Mouse (Mus musculus) splenic B cell, adult 2 months (primary cell): ENCODE measurements at regions not wholly inside any gene's neighbourhood (a gene's known extent, or its start where the extent isn't known, plus 50 kb on each side); places are given as distances from the start of the nearest gene placed in this dataset.

ENCODE experiments used
- DNase-seq: peaks from one replicate; pipeline ENCODE4 v3.0.0-alpha.2; 2011; ENCODE audit warnings: low read depth, low spot score
- H3K27me3 ChIP-seq: 2 replicates; pipeline ENCODE4 v1.6.1; 2012; ENCODE audit warnings: mild to moderate bottlenecking, low read length, moderate library complexity, mixed read lengths; ENCODE audit not compliant: control insufficient read depth, poor library complexity, insufficient read depth, severe bottlenecking
- H3K36me3 ChIP-seq: 2 replicates; pipeline ENCODE4 v1.6.1; 2012; ENCODE audit warnings: mild to moderate bottlenecking, low read length, moderate library complexity, mixed read lengths; ENCODE audit not compliant: control insufficient read depth, poor library complexity, insufficient read depth, severe bottlenecking

DNA sequence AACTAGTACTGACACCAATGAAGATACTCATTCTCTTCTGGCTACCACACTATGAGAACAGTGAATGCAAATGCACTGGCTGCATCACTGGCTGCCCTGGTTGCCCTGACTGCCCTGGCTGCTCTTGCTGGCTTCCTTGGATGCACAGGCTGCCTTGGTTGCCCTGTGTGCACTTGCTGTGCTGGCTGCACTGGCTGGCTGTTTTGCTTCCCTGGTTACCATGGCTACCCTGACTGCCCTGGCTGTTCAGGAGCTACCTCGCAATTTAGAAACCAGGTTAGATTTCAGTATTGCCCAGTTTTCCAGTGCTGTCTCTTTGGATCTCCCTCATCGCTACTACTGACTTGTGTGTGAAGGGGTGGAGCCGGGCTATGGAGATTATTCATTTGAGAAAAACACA, 175.7 kb downstream of the Fat4 start:
- no peaks in the 10 kb centered on the region for H3K27me3 ChIP-seq
- DNase-seq: no peak
- no peaks in the 10 kb centered on the region for H3K36me3 ChIP-seq

DNA sequence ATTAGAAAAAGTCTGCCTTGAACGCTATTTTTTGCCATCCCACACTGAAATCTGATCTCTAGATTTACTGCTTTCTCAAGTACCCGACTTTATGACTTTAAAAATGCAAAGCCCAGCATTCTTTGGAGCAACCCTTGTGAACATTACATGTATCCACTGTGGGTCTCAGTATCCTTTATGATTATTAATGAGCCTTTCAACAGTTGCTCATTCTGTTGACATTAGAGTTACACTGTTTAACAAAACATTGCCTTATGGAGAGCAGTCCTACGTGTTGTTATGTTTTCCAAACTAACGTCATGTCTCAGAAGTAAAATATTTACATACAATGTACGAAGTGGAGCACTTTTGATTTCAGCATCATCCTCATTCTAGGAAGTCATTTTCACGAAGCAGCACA, 178.7 kb downstream of the Fat4 start:
- DNase-seq: no peak
- H3K27me3 ChIP-seq: no peaks in the 10 kb centered on the region
- H3K36me3 ChIP-seq: no peaks in the 10 kb centered on the region

DNA sequence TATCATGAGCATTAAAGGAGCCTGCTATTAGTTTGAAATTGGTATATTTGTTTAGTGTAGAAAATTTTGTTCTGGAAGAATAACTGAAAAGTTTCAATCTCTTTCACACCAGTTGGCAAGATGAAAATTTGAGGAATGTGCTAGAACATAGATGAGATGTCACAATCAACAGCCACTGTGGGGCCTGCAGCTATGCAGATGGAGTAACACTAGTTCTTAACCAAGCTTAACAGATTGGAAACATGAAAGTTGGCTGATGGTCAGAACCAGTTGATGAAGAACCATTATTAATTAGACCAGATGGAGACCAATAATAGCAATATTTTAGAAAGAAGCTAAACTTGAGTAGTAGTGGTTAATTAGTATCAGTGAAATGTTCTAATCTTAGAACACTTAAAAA, 182.3 kb downstream of the Fat4 start:
- DNase-seq: no peak
- Histone ChIP-seq H3K27me3 (no peaks in the 10 kb centered on the region), H3K36me3 (no peaks in the 10 kb centered on the region)

DNA sequence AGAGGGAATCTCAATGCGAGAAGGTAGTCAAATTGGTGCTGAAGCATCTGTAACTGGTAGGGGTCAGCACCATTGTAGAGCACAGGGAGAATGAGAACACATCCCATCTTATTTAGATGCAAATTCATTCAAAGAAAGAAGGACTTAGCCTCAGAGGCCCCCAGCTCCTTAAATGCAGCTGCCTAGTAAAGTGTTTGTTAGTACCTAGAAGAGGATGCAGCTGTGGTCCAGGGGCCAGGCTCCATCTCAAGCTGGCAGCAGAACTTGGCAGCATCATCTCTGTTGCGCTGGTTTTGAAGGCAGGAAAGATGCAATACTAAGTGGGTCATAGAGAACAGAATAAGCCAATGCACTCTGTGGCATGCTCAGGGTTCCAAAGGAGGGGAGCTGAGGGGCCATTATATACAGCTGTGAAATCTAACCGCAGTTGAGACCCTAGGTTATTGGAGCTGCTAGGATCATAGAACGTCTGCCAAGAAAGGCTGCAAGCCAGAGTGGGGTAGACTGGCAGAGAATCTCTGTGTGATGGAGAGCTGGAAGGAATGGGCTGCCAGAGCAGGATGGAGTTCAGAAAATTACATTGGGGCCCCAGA, 196.0 kb downstream of the Fat4 start:
- DNase-seq: no peak
- Histone ChIP-seq H3K27me3 (no peaks in the 10 kb centered on the region), H3K36me3 (no peaks in the 10 kb centered on the region)

DNA sequence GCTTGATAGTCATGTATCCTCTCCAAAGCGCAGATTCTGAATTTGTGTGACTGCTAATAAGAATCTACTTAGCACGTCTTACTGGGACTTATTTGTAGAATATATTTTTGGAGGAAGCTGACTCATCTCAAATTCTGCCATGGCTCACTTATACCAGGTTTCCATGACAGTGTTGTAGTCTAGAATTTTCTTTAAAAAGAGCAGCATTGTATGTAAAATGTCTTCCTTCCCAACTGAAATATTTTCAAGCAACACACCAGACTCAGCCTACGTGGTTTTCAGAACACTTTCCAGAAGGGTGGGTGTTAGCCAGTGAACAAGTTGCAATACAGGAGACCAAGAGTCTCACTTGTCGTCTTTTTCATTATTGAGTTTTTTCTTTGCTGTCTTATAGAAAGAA, 202.2 kb downstream of the Fat4 start:
- Histone ChIP-seq H3K27me3 (no peaks in the 10 kb centered on the region), H3K36me3 (no peaks in the 10 kb centered on the region)
- no peak for DNase-seq

DNA sequence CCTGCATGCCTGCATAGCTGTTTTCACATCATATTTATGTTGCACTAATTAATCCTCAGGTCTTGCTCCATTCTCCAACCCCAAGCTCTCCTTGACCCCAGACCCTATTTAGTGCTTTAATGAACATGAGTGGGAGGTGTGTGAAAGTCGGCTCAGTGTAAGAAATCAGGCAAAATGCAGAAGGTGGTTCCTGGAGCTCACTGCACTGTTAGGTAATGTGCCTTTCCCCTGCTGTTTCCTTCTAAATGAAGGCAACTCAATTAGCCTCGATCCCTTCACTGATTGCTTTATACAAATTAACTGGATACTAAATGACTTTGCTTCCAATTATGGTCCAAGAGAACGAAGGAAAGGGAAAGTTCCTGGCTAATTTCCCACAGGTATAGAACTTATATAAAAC, 215.6 kb downstream of the Fat4 start:
- Histone ChIP-seq H3K27me3 (no peaks in the 10 kb centered on the region), H3K36me3 (no peaks in the 10 kb centered on the region)
- no peak for DNase-seq

DNA sequence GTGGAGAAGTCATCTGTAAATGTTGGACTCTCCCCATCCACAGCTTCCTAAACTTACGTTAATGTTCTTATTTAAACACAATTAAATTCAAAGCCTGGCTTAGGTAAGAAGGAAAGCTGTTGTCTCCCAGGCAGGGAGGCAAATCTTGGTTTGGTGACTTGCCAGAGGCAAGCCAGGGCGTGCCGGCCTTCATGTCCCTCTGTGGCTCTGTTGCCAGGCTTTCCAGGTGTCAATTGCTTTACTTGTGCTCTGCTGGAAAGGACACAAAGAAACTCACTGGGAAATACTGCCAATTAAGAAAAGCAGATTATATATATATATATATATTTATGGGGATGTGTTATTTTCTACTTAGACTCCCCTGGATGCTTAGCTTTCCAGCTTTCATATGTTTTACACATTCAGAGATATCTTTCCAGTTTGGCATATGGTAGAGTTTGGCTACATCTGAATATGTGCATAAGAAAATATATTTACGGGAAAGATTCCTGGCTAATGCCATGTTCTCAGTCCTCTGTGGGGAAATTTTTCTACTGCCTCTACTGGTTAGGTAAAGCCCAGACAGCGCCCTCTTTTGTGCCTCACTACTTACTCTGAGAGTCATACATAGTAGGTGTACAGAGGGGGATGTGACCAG, 223.1 kb downstream of the Fat4 start:
- no peak for DNase-seq
- Histone ChIP-seq H3K27me3 (no peaks in the 10 kb centered on the region), H3K36me3 (no peaks in the 10 kb centered on the region)

DNA sequence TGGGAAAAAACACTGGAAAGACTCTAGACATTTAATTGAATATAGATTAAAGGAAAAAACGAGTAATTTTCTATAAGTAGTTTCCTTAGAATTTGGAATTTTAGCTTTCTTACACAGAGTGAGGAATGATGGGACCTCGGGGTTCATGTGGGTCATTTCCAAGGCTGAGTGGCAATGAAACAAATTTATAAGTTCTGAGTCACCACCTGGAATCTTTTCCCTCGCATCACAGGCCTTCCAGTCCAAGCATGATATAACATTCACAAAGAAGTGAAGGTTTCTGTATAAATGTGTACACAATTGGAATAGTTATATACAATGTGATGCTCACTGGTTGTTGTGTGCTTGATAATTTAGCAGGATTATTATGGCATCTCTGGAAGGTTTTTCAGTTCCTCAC, 227.3 kb downstream of the Fat4 start:
- no peak for DNase-seq
- no peaks in the 10 kb centered on the region for H3K36me3 ChIP-seq
- H3K27me3 ChIP-seq: no peaks in the 10 kb centered on the region

DNA sequence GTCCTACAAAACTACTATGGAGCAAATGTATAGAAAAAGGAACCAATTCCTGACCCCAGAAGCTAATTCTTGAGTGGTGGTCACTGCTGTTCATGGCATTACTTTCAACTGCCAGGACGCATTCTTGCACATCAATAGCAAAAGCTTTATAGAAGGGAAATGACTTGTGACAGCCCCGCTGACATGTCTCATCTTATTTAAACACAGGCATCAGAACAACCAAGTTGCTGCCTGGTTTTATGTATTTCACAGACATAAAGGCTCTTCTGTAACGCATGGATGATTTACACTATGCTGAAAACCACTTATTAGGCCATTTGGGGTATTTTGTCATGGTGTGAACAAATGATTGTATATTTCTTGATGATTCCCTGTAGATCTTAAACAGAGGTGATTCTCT, 228.1 kb downstream of the Fat4 start:
- DNase-seq: no peak
- H3K27me3 ChIP-seq: no peaks in the 10 kb centered on the region
- H3K36me3 ChIP-seq: no peaks in the 10 kb centered on the region

DNA sequence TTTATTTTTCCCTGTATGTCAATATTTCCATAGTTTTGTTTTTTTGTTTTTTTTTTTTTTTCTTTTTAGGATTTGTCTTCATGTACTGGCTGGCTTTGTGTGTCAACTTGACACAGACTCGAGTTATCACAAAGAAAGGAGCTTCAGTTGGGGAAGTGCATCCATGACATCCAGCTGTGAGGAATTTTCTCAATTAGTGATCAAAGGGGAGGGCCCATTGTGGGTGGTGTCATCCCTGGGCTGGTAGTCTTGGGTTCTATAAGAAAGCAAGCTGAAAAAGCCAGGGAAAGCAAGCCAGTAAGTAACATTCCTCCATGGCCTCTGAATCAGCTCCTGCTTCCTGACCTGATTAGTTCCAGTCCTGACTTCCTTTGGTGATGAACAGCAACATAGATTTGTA, 228.7 kb downstream of the Fat4 start:
- H3K36me3 ChIP-seq: no peaks in the 10 kb centered on the region
- DNase-seq: no peak
- H3K27me3 ChIP-seq: no peaks in the 10 kb centered on the region

DNA sequence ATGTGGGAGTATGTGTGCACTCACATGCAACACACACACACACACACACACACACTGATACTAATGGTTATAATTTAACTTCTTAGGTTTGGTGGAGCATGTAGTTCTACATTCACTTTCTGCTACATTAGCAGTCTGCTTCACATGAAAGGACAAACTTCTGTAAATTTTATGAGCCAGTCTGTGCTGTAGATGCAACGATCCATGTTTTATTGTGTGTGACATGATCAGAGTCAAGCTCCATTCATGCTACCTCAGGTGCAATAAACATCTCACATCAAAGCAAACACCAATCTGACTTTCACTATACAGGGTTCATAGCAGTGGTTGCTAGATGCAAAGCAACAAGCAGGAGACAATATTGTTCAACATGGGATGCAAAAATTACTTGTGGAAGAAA, 235.5 kb downstream of the Fat4 start:
- no peaks in the 10 kb centered on the region for H3K27me3 ChIP-seq
- no peaks in the 10 kb centered on the region for H3K36me3 ChIP-seq
- no peak for DNase-seq

DNA sequence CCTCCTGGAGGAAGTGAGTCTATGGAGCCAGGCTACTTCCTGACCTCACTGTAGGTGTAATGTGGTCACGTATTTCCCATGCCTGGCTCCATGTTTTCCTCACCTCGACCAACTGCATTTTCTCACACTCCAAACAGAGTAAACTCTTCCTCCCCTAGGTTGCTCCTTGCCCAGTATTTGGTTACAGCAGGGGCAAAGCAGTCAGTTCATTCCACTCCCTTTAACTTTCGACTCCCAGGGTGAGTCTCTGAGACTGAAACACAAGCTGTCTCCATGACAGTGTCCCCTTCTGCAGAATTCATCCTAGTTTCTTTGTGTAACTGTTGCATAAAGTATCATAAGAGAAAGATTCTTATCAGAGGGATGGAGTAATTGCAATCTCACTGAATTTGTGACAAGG, 243.8 kb downstream of the Fat4 start:
- Histone ChIP-seq H3K36me3 (no peaks in the 10 kb centered on the region), H3K27me3 (no peaks in the 10 kb centered on the region)
- DNase-seq: no peak

DNA sequence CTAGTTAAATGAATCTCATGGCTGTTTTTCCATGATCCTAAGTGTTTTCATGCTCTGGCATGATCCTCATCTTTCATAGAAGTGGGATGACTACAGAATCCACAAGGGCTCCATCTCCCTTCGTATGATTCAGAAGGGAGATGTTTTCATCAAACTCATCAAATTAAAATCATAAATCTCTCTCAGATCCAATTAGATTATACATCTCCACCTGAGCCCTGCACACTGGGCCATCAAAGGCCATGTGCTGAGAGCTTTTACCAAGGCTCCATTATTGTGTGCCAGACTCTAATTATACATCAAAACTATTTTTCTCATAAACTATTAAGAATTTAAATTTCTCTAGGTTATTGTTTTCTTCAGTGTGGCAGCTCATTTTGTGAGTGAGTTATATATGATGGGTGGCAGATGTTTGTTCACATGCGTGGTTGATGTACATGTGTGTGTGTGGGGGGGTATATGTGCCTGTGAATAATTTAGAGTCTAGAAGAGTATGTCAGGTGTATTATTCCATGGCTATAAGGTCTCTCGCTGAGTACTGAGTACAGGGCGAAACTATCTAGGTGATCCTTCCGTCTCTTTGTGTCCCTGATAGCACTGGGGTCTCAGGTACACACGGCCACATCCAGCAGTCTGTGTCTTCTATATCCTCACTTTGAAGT, 278.4 kb downstream of the Fat4 start:
- H3K27me3 ChIP-seq: no peaks in the 10 kb centered on the region
- no peak for DNase-seq
- no peaks in the 10 kb centered on the region for H3K36me3 ChIP-seq

DNA sequence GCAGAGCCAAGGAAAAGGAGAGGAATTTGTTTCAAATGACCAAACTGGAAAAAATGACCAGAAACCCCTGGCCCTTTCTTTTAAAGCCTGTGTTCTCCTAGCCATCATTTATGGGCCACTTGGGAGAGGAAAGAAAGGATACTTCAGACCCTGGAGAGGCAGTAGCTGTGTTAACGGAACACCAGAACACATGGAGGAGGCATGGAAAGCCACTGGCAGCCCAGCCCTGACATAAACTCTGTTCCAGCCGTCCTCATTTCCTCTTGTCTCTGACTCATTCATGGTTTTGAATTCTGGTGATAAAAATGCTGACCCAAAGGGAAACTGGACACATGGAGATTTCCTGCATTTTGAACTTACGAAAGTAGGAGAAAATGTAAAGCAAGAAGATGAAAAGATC, 295.9 kb downstream of the Fat4 start:
- Histone ChIP-seq H3K27me3 (no peaks in the 10 kb centered on the region), H3K36me3 (no peaks in the 10 kb centered on the region)
- DNase-seq: no peak

DNA sequence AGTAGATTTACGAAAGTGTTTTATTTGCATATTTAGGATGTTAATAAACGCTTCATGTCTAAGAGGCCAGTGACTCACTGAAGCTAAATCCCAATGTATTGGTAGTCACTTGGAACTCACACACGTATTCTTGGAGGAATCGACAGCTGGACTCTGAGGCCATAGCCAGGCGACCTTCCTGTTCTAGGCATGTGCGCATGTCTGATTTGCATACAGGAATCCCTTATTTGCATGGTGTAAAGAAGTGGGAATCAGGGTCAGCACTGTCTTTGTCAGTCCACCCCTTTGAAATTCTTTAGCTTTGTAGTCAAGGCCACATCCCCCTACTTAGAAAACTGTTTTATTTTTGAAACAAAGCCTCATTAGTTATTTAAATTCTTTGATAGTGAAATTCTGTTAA, 308.4 kb downstream of the Fat4 start:
- H3K36me3 ChIP-seq: no peaks in the 10 kb centered on the region
- H3K27me3 ChIP-seq: no peaks in the 10 kb centered on the region
- DNase-seq: no peak

DNA sequence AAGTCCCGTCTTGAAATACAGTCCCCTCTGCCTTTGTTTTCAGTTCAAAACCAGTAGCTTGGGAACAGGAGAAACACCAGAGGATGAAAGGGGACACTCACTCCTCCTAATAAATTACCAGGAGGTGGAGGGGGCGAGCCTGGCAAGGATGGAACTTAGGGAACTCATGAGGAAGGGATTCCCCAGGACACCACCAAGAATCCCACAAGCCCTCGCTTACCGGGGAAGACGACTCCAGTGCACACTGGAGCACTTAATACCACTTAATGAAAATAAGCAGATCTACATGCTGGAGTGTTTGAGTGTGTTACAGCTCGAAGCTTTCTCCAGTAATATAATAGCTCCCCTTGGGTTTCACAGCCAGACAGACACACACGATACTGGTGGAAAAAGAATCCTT, 315.9 kb downstream of the Fat4 start:
- Histone ChIP-seq H3K36me3 (no peaks in the 10 kb centered on the region), H3K27me3 (no peaks in the 10 kb centered on the region)
- DNase-seq: no peak
